Mouse (Mus musculus) embryonic facial prominence, embryonic 13.5 days (tissue): ENCODE results near the gene Gm11114. TPM values are rescaled to one million over a fixed set of nuclear protein-coding genes. Genes with fewer than 3 reads are reported as not detected.

Experiments used
- ATAC-seq: fragments of 200-750 bp; cut with Nextera tagmentation; 2 replicates; pipeline ENCODE4 v1.8.0; 2017; ENCODE audit warnings: low read depth; ENCODE audit not compliant: insufficient number of reproducible peaks, insufficient read depth, low FRiP score, low TSS enrichment
- H3K27ac ChIP-seq: fragments of 300-500 bp; sonication (generic); 2 replicates; pipeline ENCODE4 v1.5.1; 2015; ENCODE audit warnings: moderate library complexity, mild to moderate bottlenecking, inconsistent platforms
- H3K27me3 ChIP-seq: fragments of 300-500 bp; sonication (generic); 2 replicates; pipeline ENCODE4 v1.6.1; 2015; ENCODE audit warnings: mild to moderate bottlenecking, inconsistent platforms
- H3K36me3 ChIP-seq: fragments of 300-500 bp; sonication (generic); 2 replicates; pipeline ENCODE4 v1.6.1; 2015; ENCODE audit warnings: mild to moderate bottlenecking, inconsistent platforms
- H3K4me1 ChIP-seq: fragments of 300-500 bp; sonication (generic); 2 replicates; pipeline ENCODE4 v1.6.1; 2015; ENCODE audit warnings: inconsistent platforms
- H3K4me2 ChIP-seq: fragments of 300-500 bp; sonication (generic); 2 replicates; pipeline ENCODE4 v1.6.1; 2015; ENCODE audit warnings: moderate library complexity, mild to moderate bottlenecking, inconsistent platforms
- H3K4me3 ChIP-seq: fragments of 300-500 bp; sonication (generic); 2 replicates; pipeline ENCODE4 v1.5.1; 2015; ENCODE audit warnings: mild to moderate bottlenecking, inconsistent platforms
- H3K9ac ChIP-seq: fragments of 300-500 bp; sonication (generic); 2 replicates; pipeline ENCODE4 v1.6.1; 2015; ENCODE audit warnings: mild to moderate bottlenecking, inconsistent platforms
- H3K9me3 ChIP-seq: fragments of 300-500 bp; sonication (generic); 2 replicates; pipeline ENCODE4 v1.6.1; 2016; ENCODE audit warnings: inconsistent platforms
- WGBS: fragments of 180-500 bp; shearing (Covaris S2); methylation state at CpG from one replicate; pipeline ENCODE4 v1.1.7; 2015; ENCODE audit warnings: mixed read lengths; 5-methylcytosine and 5-hydroxymethylcytosine counted together
- polyA plus RNA-seq: library from polyadenylated mRNA; unstranded; fragments of >200 nt; fragmentation: Nextera tagmentation; extraction: Ambion mirVana; gene quantifications from 2 replicates; pipeline ENCODE4 v1.2.1, GENCODE M21; 2015

The Gm11114 gene
- polyA plus RNA-seq, 1 experiment from 2014 or later, result not detected

- Histone ChIP-seq H3K27me3 (peaks cover 31% of the 10 kb centered on the region), H3K36me3 (no peaks in the 10 kb centered on the region; the same call in 1 of the 2 replicates), H3K4me1 (peaks cover 21% of the 10 kb centered on the region), H3K4me3 (peak within 1 kb of the TSS; percentile 62), H3K9ac (peak within 1 kb of the TSS; percentile 71), H3K9me3 (no peaks in the 10 kb centered on the region), H3K4me2 (peak within 1 kb of the TSS; percentile 89), H3K27ac (peak within 1 kb of the TSS; percentile 69)
- peak; percentile 84 for ATAC-seq
- WGBS, result under 1% methylated on average over 72 of the region's 72 CpGs
Observed at GRCm38 (mm10) chr9:85327242-85328211, 15.0 kb downstream of the Gm11114 start, which contains the start of gene Tent5a. Tent5a (minus strand) TSS chr9:85327348.

GRCm38 (mm10) chr9:85328259-85328658 is 15.7 kb downstream of the Gm11114 start:
- peak; percentile 17; the same call in 1 of the 2 replicates for ATAC-seq
- no peaks in the 10 kb centered on the region; the same call in 1 of the 2 replicates for H3K36me3 ChIP-seq
- H3K9ac ChIP-seq, result peak overlapping the region; percentile 71
- WGBS, result 1% methylated on average over 16 of the region's 16 CpGs
- H3K4me1 ChIP-seq, result peaks cover 21% of the 10 kb centered on the region
- H3K4me2 ChIP-seq, result peak overlapping the region; percentile 89
- peak overlapping the region; percentile 62 for H3K4me3 ChIP-seq
- H3K27ac ChIP-seq, result peak overlapping the region; percentile 69
- peaks cover 31% of the 10 kb centered on the region for H3K27me3 ChIP-seq
- H3K9me3 ChIP-seq, result no peaks in the 10 kb centered on the region

GRCm38 (mm10) chr9:85331521-85331920 is 18.9 kb downstream of the Gm11114 start:
- Histone ChIP-seq H3K36me3 (no peaks in the 10 kb centered on the region), H3K9ac (no peak overlapping the region), H3K27me3 (peaks cover 8% of the 10 kb centered on the region), H3K4me1 (peaks cover 13% of the 10 kb centered on the region), H3K9me3 (no peaks in the 10 kb centered on the region), H3K27ac (no peak overlapping the region), H3K4me2 (no peak overlapping the region), H3K4me3 (no peak overlapping the region)
- WGBS, result 78% methylated on average over 2 of the region's 2 CpGs
- no peak for ATAC-seq

GRCm38 (mm10) chr9:85336046-85336445 is 23.5 kb downstream of the Gm11114 start:
- Histone ChIP-seq H3K9ac (no peak overlapping the region), H3K36me3 (no peaks in the 10 kb centered on the region), H3K4me3 (no peak overlapping the region), H3K9me3 (no peaks in the 10 kb centered on the region), H3K4me1 (no peaks in the 10 kb centered on the region), H3K27ac (no peak overlapping the region), H3K4me2 (no peak overlapping the region), H3K27me3 (no peaks in the 10 kb centered on the region; the same call in 1 of the 2 replicates)
- no peak for ATAC-seq
- 90% methylated on average over 7 of the region's 7 CpGs for WGBS

GRCm38 (mm10) chr9:85340303-85340702 is 27.7 kb downstream of the Gm11114 start:
- H3K27me3 ChIP-seq, result no peaks in the 10 kb centered on the region
- H3K27ac ChIP-seq, result no peak overlapping the region
- no peaks in the 10 kb centered on the region for H3K36me3 ChIP-seq
- H3K4me1 ChIP-seq, result no peaks in the 10 kb centered on the region
- H3K9ac ChIP-seq, result no peak overlapping the region
- no peaks in the 10 kb centered on the region for H3K9me3 ChIP-seq
- ATAC-seq, result no peak
- H3K4me3 ChIP-seq, result no peak overlapping the region
- WGBS, result 56% methylated on average over 3 of the region's 3 CpGs
- no peak overlapping the region for H3K4me2 ChIP-seq

- Histone ChIP-seq H3K27me3 (no peaks in the 10 kb centered on the region), H3K4me2 (no peak overlapping the region), H3K27ac (no peak overlapping the region), H3K9me3 (no peaks in the 10 kb centered on the region), H3K4me1 (no peaks in the 10 kb centered on the region), H3K4me3 (no peak overlapping the region), H3K36me3 (no peaks in the 10 kb centered on the region), H3K9ac (no peak overlapping the region)
- 73% methylated on average over 8 of the region's 8 CpGs for WGBS
- no peak for ATAC-seq
Observed at GRCm38 (mm10) chr9:85342892-85343785, 30.6 kb downstream of the Gm11114 start.

- Histone ChIP-seq H3K4me1 (no peaks in the 10 kb centered on the region), H3K27me3 (no peaks in the 10 kb centered on the region), H3K4me2 (no peak overlapping the region), H3K36me3 (no peaks in the 10 kb centered on the region), H3K9ac (no peak overlapping the region), H3K4me3 (no peak overlapping the region), H3K9me3 (no peaks in the 10 kb centered on the region), H3K27ac (no peak overlapping the region)
- no peak for ATAC-seq
- WGBS, result 79% methylated on average over 10 of the region's 10 CpGs
Observed at GRCm38 (mm10) chr9:85347823-85348523, 35.4 kb downstream of the Gm11114 start.

- H3K27me3 ChIP-seq, result no peaks in the 10 kb centered on the region
- H3K27ac ChIP-seq, result no peak overlapping the region
- no peaks in the 10 kb centered on the region for H3K4me1 ChIP-seq
- ATAC-seq, result no peak
- no peaks in the 10 kb centered on the region for H3K36me3 ChIP-seq
- WGBS, result 66% methylated on average over 5 of the region's 5 CpGs
- no peak overlapping the region for H3K9ac ChIP-seq
- H3K4me2 ChIP-seq, result no peak overlapping the region
- no peaks in the 10 kb centered on the region for H3K9me3 ChIP-seq
- H3K4me3 ChIP-seq, result no peak overlapping the region
Observed at GRCm38 (mm10) chr9:85355559-85355958, 43.0 kb downstream of the Gm11114 start.

GRCm38 (mm10) chr9:85357154-85357860 is 44.7 kb downstream of the Gm11114 start:
- ATAC-seq, result no peak
- WGBS, result 81% methylated on average over 7 of the region's 7 CpGs
- no peaks in the 10 kb centered on the region for H3K27me3 ChIP-seq
- H3K27ac ChIP-seq, result no peak overlapping the region
- no peaks in the 10 kb centered on the region for H3K9me3 ChIP-seq
- H3K4me1 ChIP-seq, result no peaks in the 10 kb centered on the region
- no peak overlapping the region for H3K4me3 ChIP-seq
- no peak overlapping the region for H3K4me2 ChIP-seq
- H3K9ac ChIP-seq, result no peak overlapping the region
- no peaks in the 10 kb centered on the region for H3K36me3 ChIP-seq
